Mouse (Mus musculus) CH12.LX (cell line): ENCODE results near the gene Kmt5b. TPM values are rescaled to one million over a fixed set of nuclear protein-coding genes. Genes with fewer than 3 reads are reported as not detected.

ENCODE experiments used
- DNase-seq: peaks from one replicate; pipeline ENCODE4 v3.0.0-alpha.2; 2013; ENCODE audit errors: extremely low read depth
- H3K27ac ChIP-seq: 2 replicates; pipeline ENCODE4 v1.5.1; 2012; ENCODE audit warnings: low read depth, mild to moderate bottlenecking, control low read depth, moderate library complexity; ENCODE audit not compliant: insufficient read depth
- H3K27me3 ChIP-seq: replicated peaks from 2 replicates; pipeline ENCODE3; 2012; ENCODE audit warnings: inconsistent platforms
- H3K36me3 ChIP-seq, 2 experiments: replicated peaks in 1 of 2; 2 replicates each; pipeline versions ENCODE3 to v1.6.1; 2012; ENCODE audit warnings: inconsistent platforms in 1 of 2, low read length in 1 of 2, mild to moderate bottlenecking in 1 of 2, mixed read lengths in 1 of 2, moderate library complexity in 1 of 2; ENCODE audit not compliant: control insufficient read depth in 1 of 2, insufficient read depth in 1 of 2
- H3K4me1 ChIP-seq, 2 experiments: 2 replicates each; pipeline ENCODE4 v1.6.1; 2012; ENCODE audit warnings: inconsistent platforms in 1 of 2, moderate library complexity in 1 of 2; ENCODE audit not compliant: insufficient read depth in 2 of 2, control insufficient read depth in 1 of 2
- H3K4me2 ChIP-seq: 2 replicates; pipeline ENCODE4 v1.6.1; 2012; ENCODE audit warnings: low read depth, mild to moderate bottlenecking, control low read depth; ENCODE audit not compliant: poor library complexity, insufficient read depth, severe bottlenecking
- H3K4me3 ChIP-seq, 3 experiments: fragments of 150-350 bp in 1 of 3; sonication (generic) in 1 of 3; replicated peaks in 1 of 3; 2 replicates each; pipeline versions ENCODE3 to v1.5.1; 2011 to 2012; ENCODE audit warnings: low read depth in 2 of 3, low read length in 2 of 3, mild to moderate bottlenecking in 2 of 3, moderate library complexity in 2 of 3, control low read depth in 1 of 3, improper control_type of control experiment in 1 of 3, inconsistent platforms in 1 of 3, mixed read lengths in 1 of 3; ENCODE audit not compliant: poor library complexity in 1 of 3
- H3K79me2 ChIP-seq: replicated peaks from 2 replicates; pipeline ENCODE4 v1.6.1; 2012; ENCODE audit warnings: mild to moderate bottlenecking, moderate library complexity; ENCODE audit not compliant: control insufficient read depth, poor library complexity, insufficient read depth, severe bottlenecking; ENCODE audit errors: extremely low read depth
- H3K9ac ChIP-seq: 2 replicates; pipeline ENCODE4 v1.6.1; 2012; ENCODE audit warnings: low read depth, mild to moderate bottlenecking, control low read depth, moderate library complexity; ENCODE audit not compliant: insufficient read depth
- H3K9me3 ChIP-seq: replicated peaks from 2 replicates; pipeline ENCODE3; 2012; ENCODE audit warnings: low read length, inconsistent platforms, mixed read lengths
- BHLHE40 ChIP-seq: IDR thresholded peaks from 2 replicates; pipeline ENCODE4 v1.6.1; 2011; ENCODE audit warnings: mild to moderate bottlenecking, low read depth, low read length, improper control_type of control experiment
- CTCF ChIP-seq, 2 experiments: IDR thresholded peaks in 1 of 2; conservative IDR thresholded peaks in 1 of 2; 2 replicates each; pipeline ENCODE4 v1.5.1; 2011 to 2012; ENCODE audit warnings: low read depth in 2 of 2, low read length in 2 of 2, improper control_type of control experiment in 1 of 2, inconsistent platforms in 1 of 2, mild to moderate bottlenecking in 1 of 2, moderate library complexity in 1 of 2
- GABPA ChIP-seq: IDR thresholded peaks from 2 replicates; pipeline ENCODE4 v1.6.1; 2012; ENCODE audit warnings: low read depth, low read length, improper control_type of control experiment, inconsistent platforms; ENCODE audit not compliant: insufficient replicate concordance
- MAZ ChIP-seq: IDR thresholded peaks from 2 replicates; pipeline ENCODE4 v1.6.1; 2012; ENCODE audit warnings: low read depth, mild to moderate bottlenecking, inconsistent platforms, low read length, improper control_type of control experiment, moderate library complexity
- MYC ChIP-seq: IDR thresholded peaks from 2 replicates; pipeline ENCODE4 v1.6.1; 2011; ENCODE audit warnings: low read depth, mild to moderate bottlenecking, improper control_type of control experiment, low read length
- NRF1 ChIP-seq: IDR thresholded peaks from 2 replicates; pipeline ENCODE4 v1.6.1; 2014; ENCODE audit warnings: low read depth, mild to moderate bottlenecking, inconsistent platforms, low read length, improper control_type of control experiment, moderate library complexity
- PAX5 ChIP-seq: IDR thresholded peaks from 2 replicates; pipeline ENCODE4 v1.6.1; 2012; ENCODE audit warnings: low read length, inconsistent platforms, mixed read lengths
- POLR2AphosphoS2 ChIP-seq: IDR thresholded peaks from 2 replicates; pipeline ENCODE4 v1.6.1; 2011; ENCODE audit warnings: low read depth, low read length, improper control_type of control experiment
- RAD21 ChIP-seq: IDR thresholded peaks from 2 replicates; pipeline ENCODE4 v1.6.1; 2011; ENCODE audit warnings: low read depth, mild to moderate bottlenecking, low read length, improper control_type of control experiment, moderate library complexity
- RCOR1 ChIP-seq: conservative IDR thresholded peaks from 2 replicates; pipeline ENCODE4 v1.6.1; 2012; ENCODE audit warnings: low read depth, mild to moderate bottlenecking, inconsistent platforms, low read length, improper control_type of control experiment
- SIN3A ChIP-seq: IDR thresholded peaks from 2 replicates; pipeline ENCODE4 v1.6.1; 2012; ENCODE audit warnings: low read length, improper control_type of control experiment, inconsistent platforms
- TBP ChIP-seq: conservative IDR thresholded peaks from 2 replicates; pipeline ENCODE4 v1.6.1; 2011; ENCODE audit warnings: low read depth, low read length, improper control_type of control experiment
- UBTF ChIP-seq: IDR thresholded peaks from 2 replicates; pipeline ENCODE4 v1.6.1; 2012; ENCODE audit warnings: low read depth, mild to moderate bottlenecking, inconsistent platforms, low read length, improper control_type of control experiment, moderate library complexity
- USF2 ChIP-seq: conservative IDR thresholded peaks from 2 replicates; pipeline ENCODE4 v1.6.1; 2011; ENCODE audit warnings: low read depth, low read length, improper control_type of control experiment
- ZKSCAN1 ChIP-seq: IDR thresholded peaks from 2 replicates; pipeline ENCODE4 v1.6.1; 2012; ENCODE audit warnings: low read depth, inconsistent platforms, low read length, improper control_type of control experiment, borderline replicate concordance
- ZNF384 ChIP-seq: IDR thresholded peaks from 2 replicates; pipeline ENCODE4 v1.6.1; 2012; ENCODE audit warnings: low read depth, low read length, improper control_type of control experiment, inconsistent platforms
- dilution Hi-C: fragments of 300-500 bp; cut with MboI; formaldehyde crosslinking; loops from 2 replicates; pipeline ENCODE4 v1.14.3; 2020; ENCODE audit warnings: low sequenced_read_pairs; ENCODE audit not compliant: extremely low pct_unique_long_range_greater_than_20kb, extremely low pct_ligation_motif_present
- in situ Hi-C: fragments of 300-500 bp; cut with MboI; formaldehyde crosslinking; loops from 3 replicates; pipeline ENCODE4 v1.14.3; 2019; ENCODE audit warnings: low sequenced_read_pairs, low pct_ligation_motif_present, low pct_unique_long_range_greater_than_20kb, mixed read lengths
- polyA plus RNA-seq: library from polyadenylated mRNA; unstranded; fragments of >175 nt; gene quantifications from 2 replicates; pipeline ENCODE4 v1.2.1, GENCODE M21; 2012; ENCODE audit warnings: low read depth; ENCODE audit not compliant: insufficient read length
- total RNA-seq, 2 experiments: library from RNA; depleted of rRNA; stranded (reverse); fragments of 300-350 nt in 1 of 2; fragments of >200 nt in 1 of 2; gene quantifications; 2 replicates each; pipeline ENCODE4 v1.2.3; 2012 to 2014

Kmt5b gene
- total and polyA plus RNA-seq, 3 experiments: 10.9 to 16.6 (median 13.9) TPM

GRCm38 (mm10) chr19:3842359-3843148 is 75.3 kb downstream of the Kmt5b start:
- H3K4me2 ChIP-seq: no peak overlapping the region
- TF ChIP-seq SIN3A: no peak
- no peak for TF ChIP-seq PAX5
- TF ChIP-seq ZKSCAN1: no peak
- TF ChIP-seq MAZ: no peak
- no peak for TF ChIP-seq BHLHE40
- TF ChIP-seq USF2: no peak
- no peak for TF ChIP-seq CTCF (conservative IDR thresholded peaks at IDR 0.05 in 1 of 2, IDR thresholded peaks at IDR 0.05 in 1 of 2; ENCODE audit: low read depth in 2 of 2, low read length in 2 of 2)
- no peak for TF ChIP-seq ZNF384
- no peak for TF ChIP-seq NRF1
- TF ChIP-seq POLR2AphosphoS2: no peak
- TF ChIP-seq MYC: no peak
- H3K9me3 ChIP-seq: no peaks in the 10 kb centered on the region
- in situ Hi-C loops (no loop called here), dilution Hi-C loops (no loop called here)
- peaks cover 0 to 14% of the 10 kb centered on the region in 2 experiments; a peak in 2 of 4 replicates for H3K4me1 ChIP-seq
- no peak for DNase-seq
- H3K79me2 ChIP-seq: no peaks in the 10 kb centered on the region
- peaks cover under 1% of the 10 kb centered on the region for H3K27me3 ChIP-seq
- H3K27ac ChIP-seq: no peak overlapping the region
- H3K4me3 ChIP-seq: no peak overlapping the region
- H3K36me3 ChIP-seq: no peaks in the 10 kb centered on the region
- no peak overlapping the region for H3K9ac ChIP-seq

- in situ Hi-C loops: no loop called here
- H3K4me2 ChIP-seq: no peak overlapping the region
- no peaks in the 10 kb centered on the region for H3K9me3 ChIP-seq
- dilution Hi-C loops: no loop called here
- no peaks in the 10 kb centered on the region for H3K36me3 ChIP-seq
- no peaks in the 10 kb centered on the region for H3K79me2 ChIP-seq
- no peaks in the 10 kb centered on the region for H3K27me3 ChIP-seq
- H3K27ac ChIP-seq: no peak overlapping the region
- no peak overlapping the region for H3K4me3 ChIP-seq
- DNase-seq: no peak
- H3K4me1 ChIP-seq: peaks cover 2 to 16% of the 10 kb centered on the region in 2 experiments; a peak in 3 of 4 replicates
- H3K9ac ChIP-seq: no peak overlapping the region
- TF ChIP-seq TBP (no peak), RAD21 (no peak), RCOR1 (no peak), UBTF (no peak), GABPA (no peak)
These were observed 76.4 kb downstream of the Kmt5b start for GRCm38 (mm10) chr19:3843629-3844028.
